Mouse (Mus musculus): Measurements from ENCODE around the gene AC134908.4. TPM values are rescaled to one million over a fixed set of nuclear protein-coding genes. Genes with fewer than 3 reads are reported as not detected.
A peak's percentile ranks its signal among the peaks of the same experiment; 100 is the strongest.

The AC134908.4 gene
- polyA plus RNA-seq, 1 experiment from 2014 or later = not detected

- peaks cover 70% of the 10 kb centered on the region for H3K4me1 ChIP-seq (ENCODE audit: control insufficient read depth, insufficient read depth, low read length)
- H3K9ac ChIP-seq (ENCODE audit: low read depth, low read length) = peak overlapping the region; percentile 90
- peak overlapping the region; percentile 97 for H3K27ac ChIP-seq (ENCODE audit: low read length)
- no peaks in the 10 kb centered on the region for H3K27me3 ChIP-seq (replicated peaks; ENCODE audit: control insufficient read depth, insufficient read depth, low read length)
- H3K4me3 ChIP-seq (ENCODE audit: low read length) = peak overlapping the region; percentile 85
- H3K4me2 ChIP-seq (ENCODE audit: low read depth, low read length) = peak overlapping the region; percentile 98
- H3K36me3 ChIP-seq (ENCODE audit: control insufficient read depth, insufficient read depth, low read length) = peaks cover 10% of the 10 kb centered on the region
- WGBS = under 1% methylated on average over 77 of the region's 77 CpGs
- no peaks in the 10 kb centered on the region for H3K9me3 ChIP-seq (ENCODE audit: control insufficient read depth, low read length)
- peak; percentile 89 for ATAC-seq
Measured at GRCm38 (mm10) chr17:25832436-25833290, 37.2 kb upstream of the AC134908.4 start.

DNA sequence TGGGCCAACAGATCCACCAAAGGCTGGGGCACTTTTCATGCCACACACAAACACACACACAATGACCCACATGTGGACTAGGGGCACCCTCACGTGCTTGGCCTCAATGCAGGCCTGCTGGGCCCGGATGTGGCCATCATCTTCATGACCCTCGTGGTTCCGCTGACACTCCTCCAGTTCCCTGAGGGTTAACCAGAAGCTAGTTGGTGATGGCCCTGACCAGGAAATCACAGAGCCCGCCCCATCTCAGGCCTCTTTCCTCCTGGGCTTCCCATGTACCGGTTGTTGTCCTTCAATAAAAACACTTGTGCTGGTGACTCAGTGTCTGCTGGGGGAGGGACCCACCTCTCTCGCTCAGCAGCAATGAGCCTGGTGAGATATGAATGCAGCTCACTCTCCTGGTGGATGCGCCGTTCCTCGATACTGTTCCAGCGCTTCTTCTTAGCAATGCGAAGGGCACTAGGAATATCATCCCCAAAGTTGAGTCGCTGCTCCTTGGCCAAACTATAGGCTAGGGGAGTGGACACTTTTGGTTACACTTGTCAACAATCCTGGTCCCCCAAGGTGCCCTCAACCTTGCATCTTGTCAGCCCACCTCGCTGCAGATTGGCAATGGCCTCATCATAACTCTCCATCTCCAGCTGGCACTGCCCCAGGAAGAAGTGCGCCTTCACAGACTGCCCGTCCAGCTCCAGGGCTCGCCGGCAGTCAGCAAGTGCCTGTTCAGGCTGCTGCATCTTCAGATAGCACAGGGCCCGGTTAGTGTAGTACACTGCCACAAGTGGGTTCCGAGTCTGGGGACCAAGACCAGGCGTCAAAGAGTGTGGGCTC, 36.2 kb upstream of the AC134908.4 start:
- no peaks in the 10 kb centered on the region for H3K27me3 ChIP-seq (replicated peaks; ENCODE audit: control insufficient read depth, insufficient read depth, low read length)
- H3K9ac ChIP-seq (ENCODE audit: low read depth, low read length) = peak overlapping the region; percentile 90
- peak overlapping the region; percentile 93 for H3K27ac ChIP-seq (ENCODE audit: low read length)
- H3K36me3 ChIP-seq (ENCODE audit: control insufficient read depth, insufficient read depth, low read length) = peaks cover 10% of the 10 kb centered on the region
- peak overlapping the region; percentile 98 for H3K4me2 ChIP-seq (ENCODE audit: low read depth, low read length)
- ATAC-seq = no peak
- peak overlapping the region; percentile 85 for H3K4me3 ChIP-seq (ENCODE audit: low read length)
- no peaks in the 10 kb centered on the region for H3K9me3 ChIP-seq (ENCODE audit: control insufficient read depth, low read length)
- peaks cover 61% of the 10 kb centered on the region for H3K4me1 ChIP-seq (ENCODE audit: control insufficient read depth, insufficient read depth, low read length)
- 45% methylated on average over 21 of the region's 21 CpGs for WGBS

DNA sequence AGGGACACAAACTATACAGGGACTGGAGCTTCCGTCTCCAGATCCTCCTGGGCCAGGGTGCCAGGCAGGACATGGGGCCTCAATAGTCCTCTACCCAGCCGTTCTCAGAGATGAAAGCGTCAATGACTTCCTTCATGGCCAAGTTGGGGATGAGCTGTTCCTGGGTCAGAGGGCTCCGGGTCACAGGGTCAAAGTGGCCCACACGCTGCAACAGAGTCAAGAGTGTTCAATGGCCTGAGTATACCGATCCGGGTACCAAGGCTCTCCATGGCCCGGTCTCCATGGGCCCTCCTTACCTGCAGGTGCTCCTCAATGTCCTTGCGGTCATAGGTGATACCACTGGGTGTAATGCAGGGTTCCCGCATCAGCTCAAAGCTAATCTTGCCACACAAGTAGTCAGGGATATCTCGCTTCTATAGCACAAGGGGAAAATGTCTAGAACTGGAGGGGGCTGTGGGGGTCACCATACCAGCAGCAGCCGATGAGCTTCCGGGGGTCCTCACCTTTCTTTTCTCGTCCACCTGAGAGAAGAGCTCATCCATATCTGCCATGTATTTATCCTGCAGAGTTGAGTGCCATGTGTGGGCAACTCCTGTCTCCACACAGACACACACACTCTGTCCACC, 35.5 kb upstream of the AC134908.4 start:
- ATAC-seq = no peak
- Histone ChIP-seq H3K9me3 (ENCODE audit: control insufficient read depth, low read length) (no peaks in the 10 kb centered on the region), H3K9ac (ENCODE audit: low read depth, low read length) (peak overlapping the region; percentile 90; the same call in 1 of the 2 replicates), H3K27me3 (replicated peaks; ENCODE audit: control insufficient read depth, insufficient read depth, low read length) (no peaks in the 10 kb centered on the region), H3K4me2 (ENCODE audit: low read depth, low read length) (peak overlapping the region; percentile 98), H3K27ac (ENCODE audit: low read length) (no peak overlapping the region), H3K4me3 (ENCODE audit: low read length) (peak overlapping the region; percentile 85), H3K36me3 (ENCODE audit: control insufficient read depth, insufficient read depth, low read length) (peaks cover 15% of the 10 kb centered on the region), H3K4me1 (ENCODE audit: control insufficient read depth, insufficient read depth, low read length) (peaks cover 54% of the 10 kb centered on the region)
- WGBS = 82% methylated on average over 14 of the region's 14 CpGs

DNA sequence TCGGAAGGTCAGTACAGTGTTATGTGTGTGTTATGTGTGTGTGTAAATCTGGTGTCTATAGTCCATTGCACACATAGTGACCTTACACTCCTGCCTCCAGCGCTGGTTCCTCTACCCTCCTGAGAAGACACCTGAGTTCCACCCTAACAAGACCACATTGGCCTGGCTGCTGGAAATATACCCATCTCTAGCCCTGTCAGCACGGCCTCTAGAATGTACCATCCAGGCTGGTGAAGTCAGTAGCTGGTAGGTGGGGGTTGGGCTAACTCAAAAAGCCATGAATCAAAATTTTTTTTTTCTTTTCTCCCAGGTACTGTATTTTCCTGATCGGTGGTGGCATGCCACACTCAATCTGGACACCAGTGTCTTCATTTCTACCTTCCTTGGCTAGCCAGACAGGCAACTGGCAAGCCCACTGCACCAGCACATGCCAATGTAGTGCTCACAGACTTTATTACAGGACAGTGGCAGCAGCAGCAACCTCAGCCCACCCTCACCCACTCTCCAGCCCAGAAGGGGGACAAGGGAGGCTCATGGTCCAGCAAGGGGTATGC, 34.8 kb upstream of the AC134908.4 start:
- 0 out of 2 replicates have a peak overlapping the region, but pooled peaks have one; percentile 93 for H3K27ac ChIP-seq (ENCODE audit: low read length)
- WGBS = 80% methylated on average over 4 of the region's 4 CpGs
- peaks cover 15% of the 10 kb centered on the region for H3K36me3 ChIP-seq (ENCODE audit: control insufficient read depth, insufficient read depth, low read length)
- H3K4me3 ChIP-seq (ENCODE audit: low read length) = peak overlapping the region; percentile 69
- peaks cover 50% of the 10 kb centered on the region for H3K4me1 ChIP-seq (ENCODE audit: control insufficient read depth, insufficient read depth, low read length)
- no peak for ATAC-seq
- H3K9me3 ChIP-seq (ENCODE audit: control insufficient read depth, low read length) = no peaks in the 10 kb centered on the region
- H3K27me3 ChIP-seq (replicated peaks; ENCODE audit: control insufficient read depth, insufficient read depth, low read length) = no peaks in the 10 kb centered on the region
- H3K4me2 ChIP-seq (ENCODE audit: low read depth, low read length) = peak overlapping the region; percentile 67
- H3K9ac ChIP-seq (ENCODE audit: low read depth, low read length) = 0 out of 2 replicates have a peak overlapping the region, but pooled peaks have one; percentile 82

DNA sequence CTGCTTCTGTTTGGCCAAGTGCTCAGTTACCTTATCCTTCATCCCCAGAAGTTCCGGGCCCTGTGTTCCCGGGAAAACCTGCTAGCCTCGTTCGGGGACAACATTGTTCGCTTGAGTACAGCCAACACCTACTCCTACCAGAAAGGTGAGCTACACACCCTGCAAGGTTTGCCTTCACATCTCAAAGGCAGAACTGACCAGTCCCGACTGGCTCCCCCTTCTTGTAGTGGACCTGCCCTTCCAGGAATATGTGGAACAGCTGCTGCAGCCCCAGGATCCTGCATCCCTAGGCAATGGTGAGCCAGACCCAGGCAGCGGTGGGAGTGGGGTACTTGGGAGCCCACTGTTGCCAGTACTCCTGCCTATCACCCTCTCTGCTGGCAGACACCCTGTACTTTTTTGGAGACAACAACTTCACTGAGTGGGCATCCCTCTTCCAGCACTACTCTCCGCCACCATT, 34.1 kb upstream of the AC134908.4 start:
- H3K36me3 ChIP-seq (ENCODE audit: control insufficient read depth, insufficient read depth, low read length) = peaks cover 15% of the 10 kb centered on the region
- peaks cover 50% of the 10 kb centered on the region for H3K4me1 ChIP-seq (ENCODE audit: control insufficient read depth, insufficient read depth, low read length)
- WGBS = 39% methylated on average over 8 of the region's 8 CpGs

DNA sequence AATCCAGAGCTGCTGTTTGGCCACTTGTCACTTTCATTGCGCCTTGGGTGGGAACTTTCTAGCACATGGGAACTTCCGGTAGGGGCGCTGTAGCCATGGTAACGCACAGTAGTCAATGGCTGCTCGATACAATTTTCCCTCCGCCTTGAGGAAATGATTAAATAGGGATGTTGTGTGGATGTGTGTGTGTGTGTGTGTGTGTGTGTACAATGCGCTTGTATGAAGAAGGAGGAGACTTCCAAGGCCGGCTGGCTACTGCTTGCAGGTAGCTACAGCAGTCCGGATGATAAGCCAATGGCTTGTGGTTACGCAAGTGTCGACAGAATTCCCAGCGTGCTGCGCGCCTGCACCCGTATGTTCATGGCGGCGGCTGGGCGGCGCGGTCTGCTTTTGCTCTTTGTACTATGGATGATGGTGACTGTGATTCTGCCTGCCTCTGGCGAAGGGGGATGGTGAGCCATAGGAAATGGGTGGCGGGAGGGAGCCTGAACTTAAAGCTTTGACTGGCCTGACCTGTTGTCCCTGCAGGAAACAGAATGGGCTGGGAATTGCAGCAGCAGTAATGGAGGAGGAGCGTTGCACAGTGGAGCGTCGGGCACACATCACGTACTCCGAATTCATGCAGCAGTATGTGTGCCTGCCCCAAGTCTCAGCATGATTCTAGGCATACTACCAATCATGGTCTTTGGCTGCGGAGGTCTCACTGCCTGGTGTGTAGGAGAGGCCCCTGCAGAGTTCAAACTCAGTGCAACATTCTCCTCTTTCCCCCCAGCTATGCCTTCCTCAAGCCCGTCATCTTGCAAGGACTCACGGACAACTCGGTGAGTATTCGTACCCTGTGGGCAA, 33.5 kb upstream of the AC134908.4 start, which contains the start of gene Jmjd8:
Jmjd8 (plus strand) TSS at position 156 of the 846 bp plus-strand sequence.
- ATAC-seq = peak; percentile 47
- Histone ChIP-seq H3K36me3 (ENCODE audit: control insufficient read depth, insufficient read depth, low read length) (peaks cover 15% of the 10 kb centered on the region), H3K4me1 (ENCODE audit: control insufficient read depth, insufficient read depth, low read length) (peaks cover 50% of the 10 kb centered on the region), H3K9me3 (ENCODE audit: control insufficient read depth, low read length) (no peaks in the 10 kb centered on the region), H3K4me3 (ENCODE audit: low read length) (peak within 1 kb of the TSS; percentile 69), H3K9ac (ENCODE audit: low read depth, low read length) (peak within 1 kb of the TSS; percentile 82), H3K27me3 (replicated peaks; ENCODE audit: control insufficient read depth, insufficient read depth, low read length) (no peaks in the 10 kb centered on the region), H3K4me2 (ENCODE audit: low read depth, low read length) (peak within 1 kb of the TSS; percentile 67), H3K27ac (ENCODE audit: low read length) (peak within 1 kb of the TSS; percentile 93)
- WGBS = 1% methylated on average over 32 of the region's 32 CpGs

More for the DNA sequence above, 34.1 kb upstream of the AC134908.4 start:
- no peak for ATAC-seq
- Histone ChIP-seq H3K9ac (ENCODE audit: low read depth, low read length) (peak overlapping the region; percentile 82), H3K4me2 (ENCODE audit: low read depth, low read length) (peak overlapping the region; percentile 67), H3K27me3 (replicated peaks; ENCODE audit: control insufficient read depth, insufficient read depth, low read length) (no peaks in the 10 kb centered on the region), H3K27ac (ENCODE audit: low read length) (peak overlapping the region; percentile 93), H3K4me3 (ENCODE audit: low read length) (peak overlapping the region; percentile 69), H3K9me3 (ENCODE audit: control insufficient read depth, low read length) (no peaks in the 10 kb centered on the region)

- peak overlapping the region; percentile 82 for H3K9ac ChIP-seq (ENCODE audit: low read depth, low read length)
- H3K4me3 ChIP-seq (ENCODE audit: low read length) = peak overlapping the region; percentile 69
- H3K36me3 ChIP-seq (ENCODE audit: control insufficient read depth, insufficient read depth, low read length) = peaks cover 15% of the 10 kb centered on the region
- H3K4me2 ChIP-seq (ENCODE audit: low read depth, low read length) = peak overlapping the region; percentile 67
- no peak for ATAC-seq
- H3K9me3 ChIP-seq (ENCODE audit: control insufficient read depth, low read length) = no peaks in the 10 kb centered on the region
- H3K4me1 ChIP-seq (ENCODE audit: control insufficient read depth, insufficient read depth, low read length) = peaks cover 51% of the 10 kb centered on the region
- peak overlapping the region; percentile 93 for H3K27ac ChIP-seq (ENCODE audit: low read length)
- 83% methylated on average over 8 of the region's 8 CpGs for WGBS
- H3K27me3 ChIP-seq (replicated peaks; ENCODE audit: control insufficient read depth, insufficient read depth, low read length) = no peaks in the 10 kb centered on the region
Measured at GRCm38 (mm10) chr17:25828223-25828594, 32.8 kb upstream of the AC134908.4 start.

DNA sequence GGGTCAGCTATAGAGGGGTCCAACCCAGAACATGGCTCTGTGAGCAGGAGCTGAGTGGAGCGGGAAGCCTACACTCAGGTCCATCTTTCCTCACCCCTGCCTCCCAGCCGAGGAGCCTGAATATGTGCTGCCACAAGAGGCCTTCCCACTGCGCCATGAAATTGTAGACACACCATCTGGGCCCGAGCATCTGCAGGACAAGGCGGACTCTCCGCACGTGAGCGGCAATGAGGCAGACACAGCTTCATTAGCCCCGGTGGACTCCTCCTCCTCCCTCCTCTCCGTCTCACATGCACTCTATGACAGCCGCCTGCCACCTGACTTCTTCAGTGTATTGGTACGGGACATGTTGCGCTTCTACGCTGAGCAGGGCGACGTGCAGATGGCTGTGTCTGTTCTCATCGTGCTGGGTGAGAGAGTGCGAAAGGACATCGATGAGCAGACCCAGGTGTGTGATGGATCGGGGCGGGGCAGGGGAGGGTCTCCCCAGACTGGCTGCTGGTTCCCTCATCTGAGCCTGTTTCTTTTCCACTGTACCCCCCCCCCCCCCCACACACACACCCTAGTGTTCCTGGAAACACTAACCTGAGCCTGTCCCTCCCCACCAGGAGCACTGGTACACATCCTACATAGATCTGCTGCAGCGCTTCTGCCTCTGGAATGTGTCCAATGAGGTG, 32.2 kb upstream of the AC134908.4 start:
- Histone ChIP-seq H3K36me3 (ENCODE audit: control insufficient read depth, insufficient read depth, low read length) (peaks cover 15% of the 10 kb centered on the region), H3K4me3 (ENCODE audit: low read length) (no peak overlapping the region), H3K4me2 (ENCODE audit: low read depth, low read length) (no peak overlapping the region), H3K27ac (ENCODE audit: low read length) (no peak overlapping the region), H3K9ac (ENCODE audit: low read depth, low read length) (0 out of 2 replicates have a peak overlapping the region, but pooled peaks have one; percentile 82), H3K27me3 (replicated peaks; ENCODE audit: control insufficient read depth, insufficient read depth, low read length) (no peaks in the 10 kb centered on the region), H3K9me3 (ENCODE audit: control insufficient read depth, low read length) (no peaks in the 10 kb centered on the region), H3K4me1 (ENCODE audit: control insufficient read depth, insufficient read depth, low read length) (peaks cover 51% of the 10 kb centered on the region)
- WGBS = 88% methylated on average over 22 of the region's 22 CpGs
- ATAC-seq = no peak
